Mouse (Mus musculus): ENCODE data around the gene Setd1a.
A peak's percentile ranks its signal among the peaks of the same experiment; 100 is the strongest.
"Not testable (repeated sequence)": the region's sequence is repeated elsewhere in the genome, so short reads cannot be mapped to it uniquely, and the experiment has no call there.

Gene Setd1a

GRCm38 (mm10) chr7:127837878-127838277, 61.4 kb downstream of the Setd1a start:
- not testable (repeated sequence) for DNase-seq

GRCm38 (mm10) chr7:127840031-127840430, 63.6 kb downstream of the Setd1a start:
- not testable (repeated sequence) for DNase-seq

- peak; percentile 84 for DNase-seq
These were observed 64.4 kb downstream of the Setd1a start for GRCm38 (mm10) chr7:127840886-127841285.

- peak; percentile 95 for DNase-seq
These were observed 65.0 kb downstream of the Setd1a start for GRCm38 (mm10) chr7:127841340-127842000.

- DNase-seq = peak; percentile 81
These were observed 65.7 kb downstream of the Setd1a start for GRCm38 (mm10) chr7:127842001-127842718.
